ENCODE assay signal across 8 mouse cellular contexts in genomic region chr9:44408693-44409092, GRCm38 (mm10). TPM values are rescaled to one million over a fixed set of nuclear protein-coding genes. Genes with fewer than 3 reads are reported as not detected.
DNase-seq lines count a peak whose midpoint lies in the region; ATAC-seq and TF ChIP-seq lines count a peak whose summit lies in the region.
"Not testable (repeated sequence)": the region's sequence is repeated elsewhere in the genome, so short reads cannot be mapped to it uniquely, and the experiment has no call there.

No protein-coding gene starts in this region.

- H3K27ac ChIP-seq in heart, embryonic 11.5 days (ENCODE audit: low read depth, low read length); hindbrain, embryonic 15.5 days (replicated peaks); left cerebral cortex, adult 2 months; liver, embryonic 15.5 days (replicated peaks); midbrain, embryonic 13.5 days; stomach, embryonic 14.5 days (ENCODE audit: low read length): not testable (repeated sequence)

- 75% methylated on average over 9 of the region's 9 CpGs for WGBS in heart, embryonic 11.5 days (ENCODE audit: insufficient replicate concordance)
- WGBS in hindbrain, embryonic 15.5 days = 85% methylated on average over 9 of the region's 9 CpGs
- WGBS in liver, embryonic 15.5 days (ENCODE audit: insufficient replicate concordance) = 47% methylated on average over 9 of the region's 9 CpGs
- 88% methylated on average over 9 of the region's 9 CpGs for WGBS in midbrain, embryonic 13.5 days
- WGBS in stomach, embryonic 14.5 days = 85% methylated on average over 9 of the region's 9 CpGs

- H3K36me3 ChIP-seq in G1E (replicated peaks) = peaks cover 74% of the 10 kb centered on the region
- peaks cover 74% of the 10 kb centered on the region for H3K36me3 ChIP-seq in erythroblast, embryonic 14.5 days (ENCODE audit: control insufficient read depth)
- H3K36me3 ChIP-seq in heart, embryonic 11.5 days (ENCODE audit: control insufficient read depth, insufficient read depth, low read length) = peaks cover 36% of the 10 kb centered on the region
- peaks cover 67% of the 10 kb centered on the region for H3K36me3 ChIP-seq in hindbrain, embryonic 15.5 days
- H3K36me3 ChIP-seq in liver, embryonic 15.5 days (replicated peaks) = peaks cover 65% of the 10 kb centered on the region
- peaks cover 65% of the 10 kb centered on the region for H3K36me3 ChIP-seq in midbrain, embryonic 13.5 days
- peaks cover 63% of the 10 kb centered on the region for H3K36me3 ChIP-seq in stomach, embryonic 14.5 days (ENCODE audit: control insufficient read depth, insufficient read depth, low read length)

- intact Hi-C loops in left cerebral cortex, adult 2 months (cut with DNase I) = not testable (repeated sequence)

- ATAC-seq in G1E (ENCODE audit: extremely low read depth, insufficient number of reproducible peaks, low FRiP score, poor library complexity, severe bottlenecking); heart, embryonic 11.5 days (replicated peaks; ENCODE audit: insufficient number of reproducible peaks, low FRiP score, low TSS enrichment); hindbrain, embryonic 15.5 days (ENCODE audit: low FRiP score, low read depth); liver, embryonic 15.5 days (ENCODE audit: insufficient read depth); midbrain, embryonic 13.5 days; stomach, embryonic 14.5 days (ENCODE audit: insufficient number of reproducible peaks, insufficient read depth, low FRiP score, low read depth): not testable (repeated sequence)

- H3K4me3 ChIP-seq in G1E (ENCODE audit: low read depth, low read length) = peak overlapping the region; percentile 84
- H3K4me3 ChIP-seq in erythroblast, embryonic 14.5 days (replicated peaks) = peak overlapping the region; percentile 66
- peak overlapping the region; percentile 90 for H3K4me3 ChIP-seq in heart, embryonic 11.5 days (ENCODE audit: low read depth, low read length)
- H3K4me3 ChIP-seq in hindbrain, embryonic 15.5 days = peak overlapping the region; percentile 90
- H3K4me3 ChIP-seq in left cerebral cortex, adult 2 months = peak overlapping the region; percentile 86; the same call in 1 of the 2 replicates
- H3K4me3 ChIP-seq in liver, embryonic 15.5 days (replicated peaks) = peak overlapping the region; percentile 73
- H3K4me3 ChIP-seq in midbrain, embryonic 13.5 days (replicated peaks) = peak overlapping the region; percentile 75
- peak overlapping the region; percentile 77 for H3K4me3 ChIP-seq in stomach, embryonic 14.5 days (ENCODE audit: low read depth, low read length)

- peaks cover 60% of the 10 kb centered on the region for H3K4me1 ChIP-seq in G1E (ENCODE audit: insufficient read depth, low read depth, low read length)
- H3K4me1 ChIP-seq in erythroblast, embryonic 14.5 days (ENCODE audit: control insufficient read depth) = peaks cover 61% of the 10 kb centered on the region
- H3K4me1 ChIP-seq in heart, embryonic 11.5 days (ENCODE audit: control insufficient read depth, insufficient read depth, low read length); stomach, embryonic 14.5 days (ENCODE audit: control insufficient read depth, insufficient read depth, low read length): not testable (repeated sequence)
- H3K4me1 ChIP-seq in hindbrain, embryonic 15.5 days (replicated peaks) = peaks cover 34% of the 10 kb centered on the region
- H3K4me1 ChIP-seq in liver, embryonic 15.5 days (replicated peaks) = peaks cover 57% of the 10 kb centered on the region
- peaks cover 39% of the 10 kb centered on the region for H3K4me1 ChIP-seq in midbrain, embryonic 13.5 days (replicated peaks)

- not testable (repeated sequence) for TF ChIP-seq CTCF in G1E (IDR thresholded peaks at IDR 0.05; ENCODE audit: low read depth, low read length); left cerebral cortex, adult 2 months (IDR thresholded peaks at IDR 0.05)

- not testable (repeated sequence) for H3K27me3 ChIP-seq in G1E (ENCODE audit: insufficient read depth, low read length); erythroblast, embryonic 14.5 days (ENCODE audit: control insufficient read depth); heart, embryonic 11.5 days (ENCODE audit: control insufficient read depth, insufficient read depth, low read length); hindbrain, embryonic 15.5 days; liver, embryonic 15.5 days; midbrain, embryonic 13.5 days; stomach, embryonic 14.5 days (ENCODE audit: control insufficient read depth, insufficient read depth, low read length)

- H3K9me3 ChIP-seq in G1E (replicated peaks); erythroblast, embryonic 14.5 days (ENCODE audit: control insufficient read depth, low read length); heart, embryonic 11.5 days (replicated peaks; ENCODE audit: control insufficient read depth, low read length); hindbrain, embryonic 15.5 days; liver, embryonic 15.5 days (replicated peaks); midbrain, embryonic 13.5 days; stomach, embryonic 14.5 days (ENCODE audit: control insufficient read depth, low read depth, low read length): not testable (repeated sequence)

- peak overlapping the region; percentile 95; the same call in 1 of the 2 replicates for H3K9ac ChIP-seq in heart, embryonic 11.5 days (ENCODE audit: low read depth, low read length)
- not testable (repeated sequence) for H3K9ac ChIP-seq in hindbrain, embryonic 15.5 days; midbrain, embryonic 13.5 days (replicated peaks)
- H3K9ac ChIP-seq in liver, embryonic 15.5 days = peak overlapping the region; percentile 81
- H3K9ac ChIP-seq in stomach, embryonic 14.5 days (replicated peaks; ENCODE audit: low read depth, low read length) = 0 out of 2 replicates have a peak overlapping the region, but pooled peaks have one; percentile 84

- H3K4me2 ChIP-seq in heart, embryonic 11.5 days = peak overlapping the region; percentile 80
- H3K4me2 ChIP-seq in hindbrain, embryonic 15.5 days = peak overlapping the region; percentile 78
- peak overlapping the region; percentile 77 for H3K4me2 ChIP-seq in liver, embryonic 15.5 days
- peak overlapping the region; percentile 81 for H3K4me2 ChIP-seq in midbrain, embryonic 13.5 days (replicated peaks)
- H3K4me2 ChIP-seq in stomach, embryonic 14.5 days (replicated peaks; ENCODE audit: low read depth, low read length) = peak overlapping the region; percentile 70

- DNase-seq in G1E (ENCODE audit: low spot score); left cerebral cortex, adult 2 months (ENCODE audit: extremely low spot score in 1 of 2, low spot score in 2 of 2): not testable (repeated sequence)

RNA-seq across cellular contexts. Expression of gene Trappc4, which starts 1.3 kb away (rescaled TPM):
- 31.8 and 52.9 TPM in 2 replicates for total RNA-seq in G1E (2014; fragmentation: Nextera tagmentation)
- 69.1 and 71.4 TPM in 2 replicates for total RNA-seq in G1E (2017)
- polyA plus RNA-seq in G1E (2012) = 6.3 and 9.6 TPM in 2 replicates
- polyA plus RNA-seq in erythroblast, embryonic 14.5 days (2012) = 0.37 and 0.65 TPM in 2 replicates
- 76.8 and 79.1 TPM in 2 replicates for polyA plus RNA-seq in heart, embryonic 11.5 days (2014; fragmentation: Nextera tagmentation; extraction: Ambion mirVana)
- polyA plus RNA-seq in hindbrain, embryonic 15.5 days (2015; fragmentation: Nextera tagmentation; extraction: Ambion mirVana) = 287 and 295 TPM in 2 replicates
- 10 to 100 TPM; 66.8 to 70.2 TPM for total RNA-seq in left cerebral cortex, adult 2 months (2021)
- polyA plus RNA-seq in liver, embryonic 15.5 days (2015; fragmentation: Nextera tagmentation; extraction: Ambion mirVana) = 48.2 and 50.4 TPM in 2 replicates
- polyA plus RNA-seq in midbrain, embryonic 13.5 days (2015; fragmentation: Nextera tagmentation; extraction: Ambion mirVana) = 357 and 364 TPM in 2 replicates
- 118 and 123 TPM in 2 replicates for polyA plus RNA-seq in stomach, embryonic 14.5 days (2014; fragmentation: Nextera tagmentation; extraction: Ambion mirVana)

RNA-seq across cellular contexts. Expression of gene Rps25, which starts 1.8 kb away (rescaled TPM):
- total RNA-seq in G1E (2014; fragmentation: Nextera tagmentation) (661 and 718 TPM in 2 replicates), G1E (2017) (2,498 and 2,521 TPM in 2 replicates)
- polyA plus RNA-seq in G1E (2012) = 230 and 272 TPM in 2 replicates
- 16.3 and 35.8 TPM in 2 replicates for polyA plus RNA-seq in erythroblast, embryonic 14.5 days (2012)
- 1,538 and 1,582 TPM in 2 replicates for polyA plus RNA-seq in heart, embryonic 11.5 days (2014; fragmentation: Nextera tagmentation; extraction: Ambion mirVana)
- polyA plus RNA-seq in hindbrain, embryonic 15.5 days (2015; fragmentation: Nextera tagmentation; extraction: Ambion mirVana) = 1,001 and 1,147 TPM in 2 replicates
- 100 to 1,000 TPM; 644 to 664 TPM for total RNA-seq in left cerebral cortex, adult 2 months (2021)
- polyA plus RNA-seq in liver, embryonic 15.5 days (2015; fragmentation: Nextera tagmentation; extraction: Ambion mirVana) = 758 and 952 TPM in 2 replicates
- 1,334 and 1,353 TPM in 2 replicates for polyA plus RNA-seq in midbrain, embryonic 13.5 days (2015; fragmentation: Nextera tagmentation; extraction: Ambion mirVana)
- 2,532 and 2,694 TPM in 2 replicates for polyA plus RNA-seq in stomach, embryonic 14.5 days (2014; fragmentation: Nextera tagmentation; extraction: Ambion mirVana)

RNA-seq across cellular contexts. Expression of gene Ccdc84, which starts 9.7 kb away (rescaled TPM):
- total RNA-seq in G1E (2014; fragmentation: Nextera tagmentation) (32.2 and 34.4 TPM in 2 replicates), G1E (2017) (23.7 and 25.1 TPM in 2 replicates)
- polyA plus RNA-seq in G1E (2012) = 10.2 and 10.4 TPM in 2 replicates
- 1.1 and 1.5 TPM in 2 replicates for polyA plus RNA-seq in erythroblast, embryonic 14.5 days (2012)
- 21.8 and 25.4 TPM in 2 replicates for polyA plus RNA-seq in heart, embryonic 11.5 days (2014; fragmentation: Nextera tagmentation; extraction: Ambion mirVana)
- polyA plus RNA-seq in hindbrain, embryonic 15.5 days (2015; fragmentation: Nextera tagmentation; extraction: Ambion mirVana) = 32.0 and 34.9 TPM in 2 replicates
- 10 to 100 TPM; 19.9 to 22.2 TPM for total RNA-seq in left cerebral cortex, adult 2 months (2021)
- 12.6 and 13.6 TPM in 2 replicates for polyA plus RNA-seq in liver, embryonic 15.5 days (2015; fragmentation: Nextera tagmentation; extraction: Ambion mirVana)
- polyA plus RNA-seq in midbrain, embryonic 13.5 days (2015; fragmentation: Nextera tagmentation; extraction: Ambion mirVana) = 36.7 and 40.7 TPM in 2 replicates
- 27.0 and 30.7 TPM in 2 replicates for polyA plus RNA-seq in stomach, embryonic 14.5 days (2014; fragmentation: Nextera tagmentation; extraction: Ambion mirVana)

RNA-seq across cellular contexts. Expression of gene Slc37a4, which starts 12.0 kb away (rescaled TPM):
- total RNA-seq in G1E (2014; fragmentation: Nextera tagmentation) (10.0 and 16.0 TPM in 2 replicates), G1E (2017) (24.4 and 31.7 TPM in 2 replicates)
- 10.4 and 11.8 TPM in 2 replicates for polyA plus RNA-seq in G1E (2012)
- 0.23 and 0.31 TPM in 2 replicates for polyA plus RNA-seq in erythroblast, embryonic 14.5 days (2012)
- polyA plus RNA-seq in heart, embryonic 11.5 days (2014; fragmentation: Nextera tagmentation; extraction: Ambion mirVana) = 31.1 and 31.5 TPM in 2 replicates
- 50.2 and 56.3 TPM in 2 replicates for polyA plus RNA-seq in hindbrain, embryonic 15.5 days (2015; fragmentation: Nextera tagmentation; extraction: Ambion mirVana)
- total RNA-seq in left cerebral cortex, adult 2 months (2021) = 10 to 100 TPM; 25.3 to 28.4 TPM
- polyA plus RNA-seq in liver, embryonic 15.5 days (2015; fragmentation: Nextera tagmentation; extraction: Ambion mirVana) = 46.3 and 59.8 TPM in 2 replicates
- 34.7 and 35.9 TPM in 2 replicates for polyA plus RNA-seq in midbrain, embryonic 13.5 days (2015; fragmentation: Nextera tagmentation; extraction: Ambion mirVana)
- 22.3 and 23.7 TPM in 2 replicates for polyA plus RNA-seq in stomach, embryonic 14.5 days (2014; fragmentation: Nextera tagmentation; extraction: Ambion mirVana)

RNA-seq across cellular contexts. Expression of gene Hyou1, which starts 29.4 kb away (rescaled TPM):
- total RNA-seq in G1E (2014; fragmentation: Nextera tagmentation) (51.8 and 55.8 TPM in 2 replicates), G1E (2017) (31.2 and 36.6 TPM in 2 replicates)
- 21.1 and 27.9 TPM in 2 replicates for polyA plus RNA-seq in G1E (2012)
- 0.69 and 0.80 TPM in 2 replicates for polyA plus RNA-seq in erythroblast, embryonic 14.5 days (2012)
- 18.2 and 19.4 TPM in 2 replicates for polyA plus RNA-seq in heart, embryonic 11.5 days (2014; fragmentation: Nextera tagmentation; extraction: Ambion mirVana)
- 27.4 and 27.6 TPM in 2 replicates for polyA plus RNA-seq in hindbrain, embryonic 15.5 days (2015; fragmentation: Nextera tagmentation; extraction: Ambion mirVana)
- total RNA-seq in left cerebral cortex, adult 2 months (2021) = 100 to 1,000 TPM; 127 to 139 TPM
- polyA plus RNA-seq in liver, embryonic 15.5 days (2015; fragmentation: Nextera tagmentation; extraction: Ambion mirVana) = 14.8 and 17.0 TPM in 2 replicates
- polyA plus RNA-seq in midbrain, embryonic 13.5 days (2015; fragmentation: Nextera tagmentation; extraction: Ambion mirVana) = 28.1 and 28.4 TPM in 2 replicates
- 22.1 and 29.4 TPM in 2 replicates for polyA plus RNA-seq in stomach, embryonic 14.5 days (2014; fragmentation: Nextera tagmentation; extraction: Ambion mirVana)
